Mouse (Mus musculus) spleen, adult 12 weeks (tissue): Measurements from ENCODE around the gene Itga3.

Experiments used
- DNase-seq: peaks from one replicate; pipeline ENCODE4 v3.0.0; 2022; ENCODE audit warnings: low spot score

Gene Itga3

GRCm38 (mm10) chr11:95096608-95097373 is 20.2 kb upstream of the Itga3 start:
- DNase-seq: no peak

- no peak for DNase-seq
These were observed 19.0 kb upstream of the Itga3 start for GRCm38 (mm10) chr11:95095596-95095995.

GRCm38 (mm10) chr11:95093077-95093476 is 16.5 kb upstream of the Itga3 start:
- no peak for DNase-seq

GRCm38 (mm10) chr11:95088857-95089779 is 12.5 kb upstream of the Itga3 start:
- no peak for DNase-seq

GRCm38 (mm10) chr11:95088286-95088685 is 11.7 kb upstream of the Itga3 start:
- no peak for DNase-seq

GRCm38 (mm10) chr11:95087301-95088228 is 11.0 kb upstream of the Itga3 start:
- DNase-seq: no peak

- DNase-seq: no peak
These were observed 9.6 kb upstream of the Itga3 start for GRCm38 (mm10) chr11:95086229-95086628.

- DNase-seq: no peak
These were observed 9.1 kb upstream of the Itga3 start for GRCm38 (mm10) chr11:95085710-95086109.

- DNase-seq: no peak
These were observed 8.3 kb upstream of the Itga3 start for GRCm38 (mm10) chr11:95084811-95085382.

- no peak for DNase-seq
These were observed 7.6 kb upstream of the Itga3 start for GRCm38 (mm10) chr11:95084175-95084574.

GRCm38 (mm10) chr11:95082896-95083295 is 6.3 kb upstream of the Itga3 start:
- DNase-seq: no peak

GRCm38 (mm10) chr11:95080783-95081182 is 4.2 kb upstream of the Itga3 start:
- DNase-seq: no peak

GRCm38 (mm10) chr11:95079256-95079875 is 2.8 kb upstream of the Itga3 start:
- no peak for DNase-seq

GRCm38 (mm10) chr11:95077956-95078355 is 1.4 kb upstream of the Itga3 start:
- DNase-seq: no peak

GRCm38 (mm10) chr11:95076041-95076535 is 513 bp downstream of the Itga3 start:
- peak; percentile 32 for DNase-seq

- no peak for DNase-seq
These were observed 1.2 kb downstream of the Itga3 start for GRCm38 (mm10) chr11:95075197-95076040.

- DNase-seq: no peak
These were observed 1.9 kb downstream of the Itga3 start for GRCm38 (mm10) chr11:95074694-95075093.

GRCm38 (mm10) chr11:95073835-95074234 is 2.8 kb downstream of the Itga3 start:
- no peak for DNase-seq

- DNase-seq: no peak
These were observed 3.8 kb downstream of the Itga3 start for GRCm38 (mm10) chr11:95072804-95073203.

GRCm38 (mm10) chr11:95072136-95072535 is 4.5 kb downstream of the Itga3 start:
- no peak for DNase-seq
